Mouse (Mus musculus) kidney, adult 2 months (tissue): ENCODE measurements around the gene Olfr1445. TPM values are rescaled to one million over a fixed set of nuclear protein-coding genes. Genes with fewer than 3 reads are reported as not detected.

ENCODE experiments used
- DNase-seq: peaks from one replicate; pipeline ENCODE4 v3.0.0; 2021
- H3K27ac ChIP-seq: fragments of 200-500 bp; 2 replicates; pipeline ENCODE4 v1.5.1; 2012; ENCODE audit warnings: low read depth, low read length, control low read depth, inconsistent platforms; ENCODE audit not compliant: insufficient read depth
- H3K27me3 ChIP-seq: fragments of 200-500 bp; replicated peaks from 2 replicates; pipeline ENCODE4 v1.6.1; 2012; ENCODE audit warnings: mild to moderate bottlenecking, moderate library complexity, low read length, inconsistent platforms; ENCODE audit not compliant: control insufficient read depth, insufficient read depth
- H3K36me3 ChIP-seq: fragments of 200-500 bp; 2 replicates; pipeline ENCODE4 v1.6.1; 2012; ENCODE audit warnings: mild to moderate bottlenecking, moderate library complexity, low read length, inconsistent platforms; ENCODE audit not compliant: control insufficient read depth, insufficient read depth
- H3K4me1 ChIP-seq: fragments of 200-500 bp; 2 replicates; pipeline ENCODE4 v1.6.1; 2011; ENCODE audit warnings: low read length; ENCODE audit not compliant: control insufficient read depth, insufficient read depth
- H3K4me3 ChIP-seq: fragments of 200-500 bp; 2 replicates; pipeline ENCODE4 v1.5.1; 2011; ENCODE audit warnings: mild to moderate bottlenecking, low read depth, low read length, control low read depth; ENCODE audit not compliant: insufficient read depth
- CTCF ChIP-seq: fragments of 200-500 bp; conservative IDR thresholded peaks from 2 replicates; pipeline ENCODE4 v1.5.1; 2011; ENCODE audit warnings: low read depth, mild to moderate bottlenecking, control low read depth, low read length, moderate library complexity, mixed read lengths; ENCODE audit not compliant: insufficient read depth, insufficient read length
- POLR2A ChIP-seq: fragments of 200-500 bp; IDR thresholded peaks from one replicate; pipeline ENCODE4 v1.6.1; 2011; ENCODE audit warnings: low read depth, low read length, control low read depth
- WGBS: fragments of 180-500 bp; shearing (Covaris S2); methylation state at CpG from one replicate; pipeline ENCODE4 v1.1.7; 2018; 5-methylcytosine and 5-hydroxymethylcytosine counted together
- polyA plus RNA-seq: library from polyadenylated mRNA; depleted of rRNA; stranded (reverse); fragments of >200 nt; gene quantifications from 2 replicates; pipeline ENCODE4 v1.2.3, GENCODE M21; 2012; rRNA removed

The Olfr1445 gene
- not detected in 2 replicates for polyA plus RNA-seq

DNA sequence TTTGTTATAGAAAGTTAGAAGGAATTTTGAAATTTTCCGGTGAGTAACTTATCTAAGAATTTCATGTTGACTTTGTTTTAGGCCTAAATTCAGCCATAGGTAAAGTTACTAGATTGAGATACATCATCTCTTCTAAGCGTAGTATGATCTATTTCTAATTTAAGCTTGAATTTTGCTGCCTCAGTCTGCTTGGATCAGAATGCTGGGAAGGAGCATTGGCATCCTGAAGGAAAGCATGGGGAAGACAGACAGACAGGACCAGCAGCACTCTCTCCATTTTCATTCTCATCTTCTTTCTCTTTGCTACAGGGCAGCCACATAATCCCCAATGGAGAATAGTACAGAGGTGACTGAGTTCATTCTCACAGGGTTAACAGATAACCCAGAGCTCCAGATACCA lies at the start of gene Olfr1445:
Gene Olfr1445 (plus strand): TSS at position 301 of the 400 bp plus-strand sequence.
- H3K36me3 ChIP-seq = no peaks in the 10 kb centered on the region
- H3K27me3 ChIP-seq = no peaks in the 10 kb centered on the region
- 88% methylated on average over 2 of the region's 2 CpGs for WGBS
- TF ChIP-seq CTCF (no peak), POLR2A (no peak)
- H3K4me3 ChIP-seq = no peak within 1 kb of the TSS
- no peak within 1 kb of the TSS for H3K27ac ChIP-seq
- no peak for DNase-seq
- no peaks in the 10 kb centered on the region for H3K4me1 ChIP-seq

DNA sequence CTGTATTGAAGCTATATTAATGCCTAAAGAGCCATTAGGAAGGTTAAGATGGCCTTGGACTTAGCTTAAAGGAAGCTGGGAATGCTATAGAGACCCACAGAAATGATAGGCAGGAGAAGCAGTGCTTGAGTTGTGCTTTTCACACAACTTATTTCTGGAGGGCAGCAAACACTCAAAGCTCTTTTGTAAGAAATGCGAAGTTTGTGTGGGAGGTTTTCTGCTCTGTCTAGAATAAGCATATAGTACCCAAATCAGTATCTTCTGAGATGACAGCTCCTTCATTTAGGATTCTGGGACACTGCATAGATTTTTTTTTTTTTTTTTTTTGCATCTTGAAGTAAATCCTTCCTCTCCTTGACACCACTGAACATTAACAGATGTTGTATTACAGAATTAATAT lies 45.1 kb upstream of the Olfr1445 start:
- TF ChIP-seq POLR2A (no peak), CTCF (no peak)
- DNase-seq = no peak
- WGBS = 72% methylated on average over 1 of the region's 1 CpGs

DNA sequence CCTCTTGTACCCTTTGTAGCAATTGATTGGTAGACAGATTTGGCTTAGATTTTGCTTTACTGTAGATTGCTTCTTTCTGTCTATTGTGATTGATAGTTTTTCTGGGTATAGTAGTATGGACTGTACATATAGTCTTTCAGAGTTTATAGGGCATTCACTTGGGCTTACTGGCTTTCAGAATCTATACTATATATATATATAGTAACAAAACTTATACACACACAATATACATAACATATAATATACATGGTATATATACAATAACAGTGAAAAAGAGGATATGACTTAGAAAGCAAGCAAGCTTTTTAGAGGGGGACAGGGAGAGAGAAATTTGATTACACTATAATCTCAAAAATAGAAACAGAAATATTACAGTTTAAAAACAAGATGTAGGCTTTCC lies 37.3 kb upstream of the Olfr1445 start, which contains the start of gene Gm5244:
Gene Gm5244 (plus strand): TSS at position 301 of the 400 bp plus-strand sequence.
- no peak within 1 kb of the TSS for H3K4me3 ChIP-seq
- H3K4me1 ChIP-seq = no peaks in the 10 kb centered on the region
- TF ChIP-seq CTCF = no peak
- no peak for TF ChIP-seq POLR2A
- H3K27me3 ChIP-seq = no peaks in the 10 kb centered on the region
- DNase-seq = no peak
- no peak within 1 kb of the TSS for H3K27ac ChIP-seq
- no peaks in the 10 kb centered on the region for H3K36me3 ChIP-seq

More for the DNA sequence above, 45.1 kb upstream of the Olfr1445 start:
- no peaks in the 10 kb centered on the region for H3K4me1 ChIP-seq
- no peaks in the 10 kb centered on the region for H3K27me3 ChIP-seq
- no peaks in the 10 kb centered on the region for H3K36me3 ChIP-seq
- H3K27ac ChIP-seq = no peak overlapping the region
- no peak overlapping the region for H3K4me3 ChIP-seq

DNA sequence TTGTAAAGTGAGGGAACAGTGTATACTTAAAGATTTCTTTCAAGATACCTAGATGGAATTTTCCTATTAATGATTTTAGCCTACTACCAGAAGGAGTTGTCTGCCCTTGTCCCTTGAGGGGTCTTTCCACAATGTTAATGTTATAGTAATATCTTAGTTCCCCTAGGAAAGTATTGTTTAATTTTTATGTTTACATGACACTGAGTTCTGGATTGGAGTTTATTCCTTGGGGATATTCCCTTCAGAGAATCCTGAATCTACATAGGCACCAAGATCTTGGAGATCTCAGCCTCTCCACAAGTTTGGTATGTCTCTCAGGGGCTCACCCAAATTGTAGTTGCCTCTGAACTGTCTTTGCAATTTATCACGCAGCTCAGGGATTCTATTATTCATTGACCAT lies 26.7 kb upstream of the Olfr1445 start, which contains the start of gene Olfr1444:
Gene Olfr1444 (plus strand): TSS at position 301 of the 400 bp plus-strand sequence.
- 60% methylated on average over 1 of the region's 1 CpGs for WGBS
- no peaks in the 10 kb centered on the region for H3K36me3 ChIP-seq
- DNase-seq = no peak
- H3K27ac ChIP-seq = no peak within 1 kb of the TSS
- no peak for TF ChIP-seq CTCF
- TF ChIP-seq POLR2A = no peak
- H3K4me3 ChIP-seq = no peak within 1 kb of the TSS
- no peaks in the 10 kb centered on the region for H3K4me1 ChIP-seq
- H3K27me3 ChIP-seq = no peaks in the 10 kb centered on the region

DNA sequence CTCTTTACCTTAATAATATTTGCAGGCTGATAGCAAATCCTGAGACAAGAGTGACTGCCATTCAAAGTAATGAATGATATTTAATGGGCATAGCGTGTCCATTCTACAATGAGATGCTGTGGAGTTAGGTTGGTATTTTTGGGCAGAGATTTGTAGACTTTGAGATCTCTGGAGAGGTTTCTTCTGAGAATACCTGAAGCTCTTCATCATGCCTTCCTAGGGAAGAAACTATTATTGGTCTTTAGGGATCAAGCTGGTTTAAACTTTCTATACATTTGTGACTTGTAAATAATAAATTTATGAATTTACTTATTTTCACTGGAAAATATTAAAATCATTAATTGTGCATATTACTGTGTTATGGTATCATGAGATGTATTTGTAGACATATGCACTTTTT lies 9.8 kb downstream of the Olfr1445 start, which contains the start of gene Olfr1446:
Gene Olfr1446 (minus strand): TSS at position 101 of the 400 bp plus-strand sequence.
- Histone ChIP-seq H3K27me3 (no peaks in the 10 kb centered on the region), H3K4me1 (no peaks in the 10 kb centered on the region), H3K27ac (no peak within 1 kb of the TSS), H3K36me3 (no peaks in the 10 kb centered on the region), H3K4me3 (no peak within 1 kb of the TSS)
- DNase-seq = no peak
- WGBS = 76% methylated on average over 1 of the region's 1 CpGs
- no peak for TF ChIP-seq POLR2A
- TF ChIP-seq CTCF = no peak

DNA sequence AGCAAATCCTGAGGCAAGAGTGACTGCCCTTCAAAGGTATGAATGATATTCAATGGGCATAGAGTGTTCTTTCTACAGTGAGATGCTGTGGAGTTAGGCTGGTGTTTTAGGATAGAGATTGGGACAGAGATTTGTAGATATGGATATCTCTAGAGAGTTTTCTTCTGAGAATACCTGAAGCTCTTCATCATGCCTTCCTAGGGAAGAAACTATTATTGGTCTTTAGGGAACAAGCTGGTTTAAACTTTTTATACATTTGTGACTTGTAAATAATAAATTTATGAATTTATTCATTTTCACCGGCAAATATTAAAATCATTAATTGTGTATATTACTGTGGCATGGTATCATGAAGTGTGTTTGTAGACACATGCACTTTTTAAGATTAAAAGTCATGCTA lies 20.0 kb downstream of the Olfr1445 start, which contains the start of gene Olfr1447:
Gene Olfr1447 (minus strand): TSS at position 101 of the 400 bp plus-strand sequence.
- 90% methylated on average over 1 of the region's 1 CpGs for WGBS
- DNase-seq = no peak
- H3K4me1 ChIP-seq = no peaks in the 10 kb centered on the region
- no peak for TF ChIP-seq CTCF
- no peak for TF ChIP-seq POLR2A
- no peak within 1 kb of the TSS for H3K4me3 ChIP-seq
- no peak within 1 kb of the TSS for H3K27ac ChIP-seq
- H3K36me3 ChIP-seq = no peaks in the 10 kb centered on the region
- no peaks in the 10 kb centered on the region for H3K27me3 ChIP-seq

DNA sequence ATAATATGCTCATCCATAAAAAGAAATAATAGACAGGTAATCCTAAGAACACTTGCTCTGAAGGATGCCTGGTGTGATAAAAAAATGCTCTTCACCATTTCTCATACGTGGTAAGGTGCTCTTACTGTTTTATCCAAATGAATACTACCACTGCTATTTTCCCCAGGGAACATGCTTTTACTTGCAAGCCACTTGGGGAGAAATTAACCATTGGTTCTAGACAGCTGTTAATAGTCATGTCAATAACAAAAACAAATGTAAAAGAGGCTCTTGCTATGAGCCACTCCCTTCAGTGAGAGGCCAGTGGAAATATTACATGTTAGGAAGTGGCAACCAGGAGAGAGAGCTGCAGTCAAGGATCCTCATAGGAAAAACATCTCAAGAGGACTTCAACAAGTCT lies 40.7 kb downstream of the Olfr1445 start, which contains the start of gene Olfr1448:
Gene Olfr1448 (minus strand): TSS at position 101 of the 400 bp plus-strand sequence.
- WGBS = 65% methylated on average over 1 of the region's 1 CpGs
- no peak for DNase-seq
- Histone ChIP-seq H3K4me3 (no peak within 1 kb of the TSS), H3K27ac (no peak within 1 kb of the TSS), H3K4me1 (no peaks in the 10 kb centered on the region), H3K27me3 (no peaks in the 10 kb centered on the region), H3K36me3 (no peaks in the 10 kb centered on the region)
- no peak for TF ChIP-seq CTCF
- TF ChIP-seq POLR2A = no peak

DNA sequence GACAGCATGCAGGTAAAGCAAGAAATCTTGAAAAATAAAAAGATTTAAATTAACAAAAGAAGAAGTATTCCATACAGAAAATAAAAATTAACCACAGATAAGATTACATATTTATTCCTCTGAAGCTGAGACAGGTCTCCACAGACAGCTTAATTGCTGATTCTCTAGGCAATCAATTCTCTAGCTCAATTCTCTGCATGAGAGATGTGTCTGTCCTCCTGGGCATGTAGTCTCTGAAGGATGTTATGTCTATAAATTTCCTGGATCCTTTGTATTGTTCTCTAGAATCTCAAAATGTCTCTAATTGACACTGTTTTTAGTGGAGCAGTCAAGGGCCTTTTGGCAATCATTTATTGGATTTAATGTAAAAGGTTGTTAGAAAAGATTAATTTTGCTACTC lies 46.9 kb downstream of the Olfr1445 start, which contains the start of gene Olfr1449:
Gene Olfr1449 (plus strand): TSS at position 301 of the 400 bp plus-strand sequence.
- no peak for TF ChIP-seq CTCF
- no peak for TF ChIP-seq POLR2A
- DNase-seq = no peak
- Histone ChIP-seq H3K4me1 (no peaks in the 10 kb centered on the region), H3K27me3 (no peaks in the 10 kb centered on the region), H3K27ac (no peak within 1 kb of the TSS), H3K36me3 (no peaks in the 10 kb centered on the region), H3K4me3 (no peak within 1 kb of the TSS)

Other genes starting within 250 kb of the Olfr1445 start
- 0.11 and 0.16 TPM in 2 replicates for gene Olfr1442, start 213.4 kb upstream of the Olfr1445 start, polyA plus RNA-seq
- not detected in 2 replicates for gene Olfr1443, start 205.7 kb upstream of the Olfr1445 start, polyA plus RNA-seq
- gene Keg1, start 188.1 kb upstream of the Olfr1445 start, polyA plus RNA-seq = 1,454 and 1,674 TPM in 2 replicates
- 2.9 and 3.6 TPM in 2 replicates for gene Cntf, start 118.2 kb upstream of the Olfr1445 start, polyA plus RNA-seq
- gene Zfp91, start 87.7 kb upstream of the Olfr1445 start, polyA plus RNA-seq = 15.7 and 17.7 TPM in 2 replicates
- gene Lpxn, start 87.7 kb upstream of the Olfr1445 start, polyA plus RNA-seq = 1.8 and 3.2 TPM in 2 replicates
- gene Gm5244, start 37.2 kb upstream of the Olfr1445 start, polyA plus RNA-seq = not detected in 2 replicates
- gene Olfr1444, start 26.6 kb upstream of the Olfr1445 start, polyA plus RNA-seq = not detected in 2 replicates
- not detected in 2 replicates for gene Olfr1446, start 9.7 kb downstream of the Olfr1445 start, polyA plus RNA-seq
- gene Olfr1447, start 19.9 kb downstream of the Olfr1445 start, polyA plus RNA-seq = not detected in 2 replicates
- gene Olfr1448, start 40.6 kb downstream of the Olfr1445 start, polyA plus RNA-seq = not detected in 2 replicates
- not detected in 2 replicates for gene Olfr1449, start 47.0 kb downstream of the Olfr1445 start, polyA plus RNA-seq
- gene Olfr1450, start 66.4 kb downstream of the Olfr1445 start, polyA plus RNA-seq = not detected in 2 replicates
- gene Olfr1451, start 111.2 kb downstream of the Olfr1445 start, polyA plus RNA-seq = not detected in 2 replicates
- not detected in 2 replicates for gene Olfr1453, start 144.5 kb downstream of the Olfr1445 start, polyA plus RNA-seq
- gene Olfr1454, start 176.8 kb downstream of the Olfr1445 start, polyA plus RNA-seq = not detected in 2 replicates
- gene Olfr1457, start 214.0 kb downstream of the Olfr1445 start, polyA plus RNA-seq = not detected in 2 replicates
- not detected in 2 replicates for gene Olfr1458, start 222.9 kb downstream of the Olfr1445 start, polyA plus RNA-seq